Mouse (Mus musculus) liver, embryonic 12.5 days (tissue): ENCODE measurements at regions not wholly inside any gene's neighbourhood (a gene's known extent, or its start where the extent isn't known, plus 50 kb on each side); places are given as distances from the start of the nearest gene placed in this dataset.

ENCODE experiments used
- ATAC-seq: fragments of 200-750 bp; cut with Nextera tagmentation; 2 replicates; pipeline ENCODE4 v1.8.0; 2017; ENCODE audit warnings: moderate number of reproducible peaks, mild to moderate bottlenecking, moderate library complexity
- H3K27ac ChIP-seq: fragments of 300-500 bp; sonication (generic); 2 replicates; pipeline ENCODE4 v1.5.1; 2016; ENCODE audit warnings: mild to moderate bottlenecking
- H3K27me3 ChIP-seq: fragments of 300-500 bp; sonication (generic); replicated peaks from 2 replicates; pipeline ENCODE4 v1.6.1; 2016; ENCODE audit warnings: mild to moderate bottlenecking, moderate library complexity
- H3K36me3 ChIP-seq: fragments of 300-500 bp; sonication (generic); 2 replicates; pipeline ENCODE4 v1.6.1; 2016; ENCODE audit warnings: mild to moderate bottlenecking, moderate library complexity
- H3K4me1 ChIP-seq: fragments of 300-500 bp; sonication (generic); 2 replicates; pipeline ENCODE4 v1.6.1; 2016
- H3K4me2 ChIP-seq: fragments of 300-500 bp; sonication (generic); 2 replicates; pipeline ENCODE4 v1.6.1; 2016; ENCODE audit warnings: mild to moderate bottlenecking, moderate library complexity
- H3K4me3 ChIP-seq: fragments of 300-500 bp; sonication (generic); 2 replicates; pipeline ENCODE4 v1.5.1; 2016; ENCODE audit warnings: mild to moderate bottlenecking, moderate library complexity
- H3K9ac ChIP-seq: fragments of 300-500 bp; sonication (generic); 2 replicates; pipeline ENCODE4 v1.6.1; 2016; ENCODE audit warnings: mild to moderate bottlenecking, moderate library complexity
- H3K9me3 ChIP-seq: fragments of 300-500 bp; sonication (generic); replicated peaks from 2 replicates; pipeline ENCODE4 v1.6.1; 2016; ENCODE audit warnings: mild to moderate bottlenecking, moderate library complexity
- WGBS: fragments of 180-500 bp; shearing (Covaris S2); methylation state at CpG from one replicate; pipeline ENCODE4 v1.1.7; 2016; ENCODE audit not compliant: insufficient replicate concordance; 5-methylcytosine and 5-hydroxymethylcytosine counted together

GRCm38 (mm10) chr2:118013156-118013555 is 98.5 kb upstream of the Thbs1 start:
- no peak overlapping the region for H3K27ac ChIP-seq
- H3K4me2 ChIP-seq: no peak overlapping the region
- no peaks in the 10 kb centered on the region for H3K36me3 ChIP-seq
- H3K4me1 ChIP-seq: no peaks in the 10 kb centered on the region
- H3K27me3 ChIP-seq: no peaks in the 10 kb centered on the region
- no peak overlapping the region for H3K4me3 ChIP-seq
- H3K9ac ChIP-seq: no peak overlapping the region
- H3K9me3 ChIP-seq: no peaks in the 10 kb centered on the region
- WGBS: 61% methylated on average over 3 of the region's 3 CpGs
- ATAC-seq: no peak

- no peak overlapping the region for H3K9ac ChIP-seq
- WGBS: 56% methylated on average over 1 of the region's 1 CpGs
Measured at GRCm38 (mm10) chr2:118015182-118015581, 96.5 kb upstream of the Thbs1 start.

GRCm38 (mm10) chr2:118025829-118026735 is 85.6 kb upstream of the Thbs1 start:
- Histone ChIP-seq H3K36me3 (no peaks in the 10 kb centered on the region), H3K27ac (no peak overlapping the region), H3K4me3 (no peak overlapping the region), H3K4me1 (no peaks in the 10 kb centered on the region), H3K4me2 (no peak overlapping the region), H3K9me3 (no peaks in the 10 kb centered on the region), H3K9ac (no peak overlapping the region), H3K27me3 (no peaks in the 10 kb centered on the region)
- no peak for ATAC-seq
- WGBS: 51% methylated on average over 6 of the region's 6 CpGs

More at GRCm38 (mm10) chr2:118015182-118015581, 96.5 kb upstream of the Thbs1 start:
- no peak overlapping the region for H3K4me3 ChIP-seq
- no peak for ATAC-seq
- H3K36me3 ChIP-seq: no peaks in the 10 kb centered on the region
- H3K27ac ChIP-seq: no peak overlapping the region
- no peaks in the 10 kb centered on the region for H3K9me3 ChIP-seq
- no peak overlapping the region for H3K4me2 ChIP-seq
- no peaks in the 10 kb centered on the region for H3K27me3 ChIP-seq
- no peaks in the 10 kb centered on the region for H3K4me1 ChIP-seq

- no peaks in the 10 kb centered on the region for H3K36me3 ChIP-seq
- H3K4me3 ChIP-seq: no peak overlapping the region
- H3K4me2 ChIP-seq: no peak overlapping the region
- no peak overlapping the region for H3K27ac ChIP-seq
- H3K4me1 ChIP-seq: no peaks in the 10 kb centered on the region
- 37% methylated on average over 1 of the region's 1 CpGs for WGBS
- no peak overlapping the region for H3K9ac ChIP-seq
- H3K27me3 ChIP-seq: no peaks in the 10 kb centered on the region
- H3K9me3 ChIP-seq: no peaks in the 10 kb centered on the region
- ATAC-seq: no peak
Measured at GRCm38 (mm10) chr2:118028881-118029280, 82.8 kb upstream of the Thbs1 start.

GRCm38 (mm10) chr2:118029470-118030108 is 82.1 kb upstream of the Thbs1 start:
- 27% methylated on average over 1 of the region's 1 CpGs for WGBS
- no peak overlapping the region for H3K4me2 ChIP-seq
- ATAC-seq: no peak

GRCm38 (mm10) chr2:118031662-118032061 is 80.0 kb upstream of the Thbs1 start:
- Histone ChIP-seq H3K4me1 (no peaks in the 10 kb centered on the region), H3K27me3 (no peaks in the 10 kb centered on the region), H3K27ac (no peak overlapping the region), H3K4me2 (no peak overlapping the region), H3K4me3 (no peak overlapping the region), H3K36me3 (no peaks in the 10 kb centered on the region), H3K9ac (no peak overlapping the region), H3K9me3 (no peaks in the 10 kb centered on the region)
- WGBS: 62% methylated on average over 1 of the region's 2 CpGs
- no peak for ATAC-seq

More at GRCm38 (mm10) chr2:118029470-118030108, 82.1 kb upstream of the Thbs1 start:
- Histone ChIP-seq H3K36me3 (no peaks in the 10 kb centered on the region), H3K9ac (no peak overlapping the region), H3K4me3 (no peak overlapping the region), H3K27ac (no peak overlapping the region), H3K9me3 (no peaks in the 10 kb centered on the region), H3K4me1 (no peaks in the 10 kb centered on the region), H3K27me3 (no peaks in the 10 kb centered on the region)

- no peak overlapping the region for H3K9ac ChIP-seq
- 68% methylated on average over 4 of the region's 4 CpGs for WGBS
- no peaks in the 10 kb centered on the region for H3K9me3 ChIP-seq
- H3K27ac ChIP-seq: no peak overlapping the region
- no peak overlapping the region for H3K4me2 ChIP-seq
- no peaks in the 10 kb centered on the region for H3K4me1 ChIP-seq
- ATAC-seq: no peak
- H3K4me3 ChIP-seq: no peak overlapping the region
- no peaks in the 10 kb centered on the region for H3K27me3 ChIP-seq
- H3K36me3 ChIP-seq: no peaks in the 10 kb centered on the region
Measured at GRCm38 (mm10) chr2:118033377-118033776, 78.3 kb upstream of the Thbs1 start.

- ATAC-seq: no peak
- H3K9ac ChIP-seq: no peak overlapping the region
- no peak overlapping the region for H3K4me3 ChIP-seq
- H3K27ac ChIP-seq: no peak overlapping the region
- no peaks in the 10 kb centered on the region for H3K4me1 ChIP-seq
- no peak overlapping the region for H3K4me2 ChIP-seq
- H3K27me3 ChIP-seq: no peaks in the 10 kb centered on the region
- H3K9me3 ChIP-seq: no peaks in the 10 kb centered on the region
- no peaks in the 10 kb centered on the region for H3K36me3 ChIP-seq
- 64% methylated on average over 3 of the region's 3 CpGs for WGBS
Measured at GRCm38 (mm10) chr2:118034026-118034425, 77.7 kb upstream of the Thbs1 start.

- WGBS: 73% methylated on average over 1 of the region's 1 CpGs
- Histone ChIP-seq H3K9ac (no peak overlapping the region), H3K4me1 (no peaks in the 10 kb centered on the region), H3K4me3 (no peak overlapping the region), H3K27ac (no peak overlapping the region), H3K9me3 (no peaks in the 10 kb centered on the region), H3K4me2 (no peak overlapping the region), H3K36me3 (no peaks in the 10 kb centered on the region), H3K27me3 (no peaks in the 10 kb centered on the region)
- no peak for ATAC-seq
Measured at GRCm38 (mm10) chr2:118035333-118035732, 76.3 kb upstream of the Thbs1 start.

- 75% methylated on average over 16 of the region's 16 CpGs for WGBS
Measured at GRCm38 (mm10) chr2:118038859-118039818, 72.5 kb upstream of the Thbs1 start.

GRCm38 (mm10) chr2:118039819-118040206 is 71.9 kb upstream of the Thbs1 start:
- H3K9ac ChIP-seq: no peak overlapping the region
- no peak for ATAC-seq
- no peak overlapping the region for H3K4me3 ChIP-seq
- no peak overlapping the region for H3K27ac ChIP-seq
- H3K4me2 ChIP-seq: no peak overlapping the region
- H3K4me1 ChIP-seq: no peaks in the 10 kb centered on the region
- H3K27me3 ChIP-seq: no peaks in the 10 kb centered on the region
- 63% methylated on average over 4 of the region's 4 CpGs for WGBS
- no peaks in the 10 kb centered on the region for H3K9me3 ChIP-seq
- H3K36me3 ChIP-seq: no peaks in the 10 kb centered on the region

More at GRCm38 (mm10) chr2:118038859-118039818, 72.5 kb upstream of the Thbs1 start:
- H3K9me3 ChIP-seq: no peaks in the 10 kb centered on the region
- no peak overlapping the region for H3K4me2 ChIP-seq
- H3K27ac ChIP-seq: no peak overlapping the region
- no peaks in the 10 kb centered on the region for H3K4me1 ChIP-seq
- ATAC-seq: no peak
- H3K4me3 ChIP-seq: no peak overlapping the region
- H3K9ac ChIP-seq: no peak overlapping the region
- no peaks in the 10 kb centered on the region for H3K27me3 ChIP-seq
- no peaks in the 10 kb centered on the region for H3K36me3 ChIP-seq
